Mouse (Mus musculus): ENCODE measurements around the gene Hs6st1.
A peak's percentile ranks its signal among the peaks of the same experiment; 100 is the strongest.

The Hs6st1 gene

GRCm38 (mm10) chr1:36065761-36066150, 2.4 kb upstream of the Hs6st1 start:
- DNase-seq, result peak; percentile 19

GRCm38 (mm10) chr1:36066216-36066980, 1.8 kb upstream of the Hs6st1 start:
- peak; percentile 9 for DNase-seq

- DNase-seq, result peak; percentile 34
Measured at GRCm38 (mm10) chr1:36067201-36067600, 999 bp upstream of the Hs6st1 start.

GRCm38 (mm10) chr1:36067611-36068010, 589 bp upstream of the Hs6st1 start:
- DNase-seq, result no peak

GRCm38 (mm10) chr1:36068531-36069120, 426 bp downstream of the Hs6st1 start:
- peak; percentile 65 for DNase-seq

GRCm38 (mm10) chr1:36069291-36069771, 1.1 kb downstream of the Hs6st1 start:
- peak; percentile 47 for DNase-seq

DNA sequence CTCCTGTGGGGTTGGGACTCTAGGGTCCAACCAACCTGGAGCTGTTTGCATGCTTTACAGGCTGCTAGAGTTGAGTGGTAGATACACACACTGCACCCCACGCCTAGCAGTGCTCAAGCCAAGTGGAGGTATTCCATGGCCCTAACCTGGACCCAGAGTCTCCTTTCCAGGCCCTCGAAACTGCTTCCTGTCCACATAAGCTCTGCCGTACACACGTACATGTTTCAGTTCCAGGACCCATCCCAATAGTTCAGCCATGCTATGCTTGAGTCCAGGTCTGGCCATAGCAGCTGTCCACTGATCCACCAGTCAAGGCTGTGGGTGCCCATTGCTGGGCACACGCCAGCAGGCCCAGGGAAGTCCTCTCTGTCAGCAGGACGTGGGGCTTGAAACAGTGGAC, 2.0 kb downstream of the Hs6st1 start:
- peak; percentile 15 for DNase-seq

GRCm38 (mm10) chr1:36070740-36071139, 2.5 kb downstream of the Hs6st1 start:
- DNase-seq, result peak; percentile 17

GRCm38 (mm10) chr1:36071176-36071575, 3.0 kb downstream of the Hs6st1 start:
- no peak for DNase-seq

- DNase-seq, result peak; percentile 12
Measured at GRCm38 (mm10) chr1:36071611-36072010, 3.4 kb downstream of the Hs6st1 start.

GRCm38 (mm10) chr1:36072588-36073556, 4.7 kb downstream of the Hs6st1 start:
- DNase-seq, result peak; percentile 20

DNA sequence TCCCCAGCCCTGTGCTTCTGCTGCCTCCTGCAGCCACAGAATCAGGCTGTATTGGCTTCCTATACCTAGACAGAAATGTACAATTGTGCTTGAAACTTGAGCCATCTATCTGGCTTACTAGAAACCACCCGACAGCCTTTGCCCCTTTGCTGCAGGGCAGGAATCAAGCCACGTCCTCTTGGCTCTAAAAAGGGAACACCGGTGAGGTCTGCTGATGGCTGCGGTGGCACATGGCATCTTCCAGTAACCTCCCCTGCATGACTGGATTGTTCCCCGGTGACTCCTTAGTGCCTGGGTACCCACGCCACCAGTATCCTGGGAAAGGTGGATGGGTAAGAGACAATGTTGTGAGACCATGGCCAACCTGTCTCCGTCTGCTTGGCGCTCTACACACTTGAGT, 5.4 kb downstream of the Hs6st1 start:
- DNase-seq, result no peak

GRCm38 (mm10) chr1:36074197-36074596, 6.0 kb downstream of the Hs6st1 start:
- no peak for DNase-seq

DNA sequence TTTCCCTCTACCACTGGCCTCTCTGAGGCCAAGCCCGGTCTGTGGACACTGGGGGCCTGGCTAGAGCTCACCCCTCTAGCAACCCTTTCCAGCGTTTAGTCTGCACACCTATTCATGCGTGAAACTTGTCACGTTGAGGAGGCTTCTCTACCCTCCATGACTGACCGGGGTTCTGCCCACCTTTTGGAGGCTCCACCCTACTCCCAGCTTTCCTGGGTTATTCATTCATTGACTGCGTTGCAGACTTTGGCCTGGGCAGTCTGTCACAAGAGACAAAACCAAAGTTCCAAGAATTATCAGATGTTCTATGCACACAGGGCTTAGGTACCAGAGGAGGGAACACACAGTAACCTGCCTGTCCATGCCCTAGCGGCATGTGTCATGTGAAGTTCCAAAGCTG, 6.8 kb downstream of the Hs6st1 start:
- no peak for DNase-seq

GRCm38 (mm10) chr1:36075652-36076051, 7.5 kb downstream of the Hs6st1 start:
- DNase-seq, result no peak

DNA sequence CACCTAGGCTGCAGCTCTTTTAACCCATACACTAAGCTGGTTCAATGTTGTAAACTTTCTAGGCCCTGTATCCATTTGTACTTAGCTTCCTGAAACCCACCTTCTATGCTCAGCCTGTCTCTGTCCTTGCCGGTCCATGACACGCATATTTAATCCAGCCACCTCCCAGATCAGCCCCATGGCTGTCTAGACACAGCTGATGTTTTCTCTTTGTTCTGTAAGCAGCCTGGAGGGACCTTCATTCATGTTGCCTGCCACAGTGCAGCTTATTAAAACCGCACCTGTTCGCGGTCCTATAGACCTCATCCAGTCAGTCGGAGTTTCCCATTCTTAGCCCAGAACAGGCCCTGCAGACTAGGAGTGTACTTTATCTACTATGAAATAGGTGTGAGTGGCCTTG, 8.9 kb downstream of the Hs6st1 start:
- DNase-seq, result no peak

GRCm38 (mm10) chr1:36078250-36078649, 10.1 kb downstream of the Hs6st1 start:
- DNase-seq, result no peak

GRCm38 (mm10) chr1:36079679-36080078, 11.5 kb downstream of the Hs6st1 start:
- no peak for DNase-seq

- DNase-seq, result no peak
Measured at GRCm38 (mm10) chr1:36080974-36081373, 12.8 kb downstream of the Hs6st1 start.

DNA sequence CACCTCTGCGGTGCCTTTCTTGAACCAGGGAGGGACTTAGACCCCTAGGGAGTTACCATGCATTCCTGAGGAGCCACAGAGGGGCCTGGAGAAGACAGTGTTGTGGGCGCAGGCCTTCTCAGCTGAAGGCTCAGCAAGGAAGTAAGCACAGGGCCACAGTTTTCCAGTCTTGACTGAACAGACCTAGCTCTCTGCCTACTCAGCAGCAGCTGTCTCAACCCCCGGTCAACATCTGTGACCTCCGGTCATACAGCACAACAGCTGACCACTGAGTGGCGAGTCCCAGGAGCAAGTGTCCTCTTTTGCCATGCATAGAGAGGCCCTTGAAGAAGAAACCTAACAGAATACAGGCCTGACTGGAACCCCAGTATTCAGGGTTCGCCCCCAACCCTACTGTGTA, 14.0 kb downstream of the Hs6st1 start:
- no peak for DNase-seq

- DNase-seq, result no peak
Measured at GRCm38 (mm10) chr1:36083554-36083953, 15.4 kb downstream of the Hs6st1 start.

- DNase-seq, result no peak
Measured at GRCm38 (mm10) chr1:36085069-36085468, 16.9 kb downstream of the Hs6st1 start.

DNA sequence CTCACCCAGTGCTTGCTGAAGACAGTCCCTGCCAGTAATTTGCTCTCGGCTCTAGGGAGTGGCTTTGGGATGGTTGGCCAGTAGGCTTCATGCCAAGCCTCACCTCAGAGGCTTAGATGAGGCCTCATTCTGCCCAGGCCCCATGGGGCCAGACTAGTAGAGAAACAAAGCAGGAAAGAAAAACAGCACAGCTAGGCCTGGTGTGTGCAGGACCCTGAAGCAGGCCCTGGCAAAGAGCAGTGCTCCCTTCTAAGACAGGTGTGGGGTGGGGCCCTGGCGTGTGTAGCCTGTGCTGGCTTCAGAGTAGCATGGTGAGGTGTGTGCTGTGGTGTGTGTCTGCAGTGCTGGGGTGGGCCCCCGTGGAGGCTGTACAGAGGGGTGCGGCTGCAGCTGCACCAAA, 20.2 kb downstream of the Hs6st1 start:
- no peak for DNase-seq

All from cerebellum, adult 8-10 months (tissue).